Mouse (Mus musculus) adrenal gland, postnatal 4 days (tissue): ENCODE results near the gene Pkm. TPM values are rescaled to one million over a fixed set of nuclear protein-coding genes. Genes with fewer than 3 reads are reported as not detected.

Source experiments
- DNase-seq, 2 experiments: peaks; one replicate each; pipeline ENCODE4 v3.0.0; 2021 to 2022; ENCODE audit warnings: low spot score in 2 of 2, mixed read lengths in 2 of 2
- total RNA-seq, 2 experiments: library from RNA; stranded (reverse); gene quantifications; 2 replicates each; pipeline ENCODE4 v1.2.3; 2021

Pkm gene
- total RNA-seq, 2 experiments from 2014 or later: 351 to 370 TPM

DNA sequence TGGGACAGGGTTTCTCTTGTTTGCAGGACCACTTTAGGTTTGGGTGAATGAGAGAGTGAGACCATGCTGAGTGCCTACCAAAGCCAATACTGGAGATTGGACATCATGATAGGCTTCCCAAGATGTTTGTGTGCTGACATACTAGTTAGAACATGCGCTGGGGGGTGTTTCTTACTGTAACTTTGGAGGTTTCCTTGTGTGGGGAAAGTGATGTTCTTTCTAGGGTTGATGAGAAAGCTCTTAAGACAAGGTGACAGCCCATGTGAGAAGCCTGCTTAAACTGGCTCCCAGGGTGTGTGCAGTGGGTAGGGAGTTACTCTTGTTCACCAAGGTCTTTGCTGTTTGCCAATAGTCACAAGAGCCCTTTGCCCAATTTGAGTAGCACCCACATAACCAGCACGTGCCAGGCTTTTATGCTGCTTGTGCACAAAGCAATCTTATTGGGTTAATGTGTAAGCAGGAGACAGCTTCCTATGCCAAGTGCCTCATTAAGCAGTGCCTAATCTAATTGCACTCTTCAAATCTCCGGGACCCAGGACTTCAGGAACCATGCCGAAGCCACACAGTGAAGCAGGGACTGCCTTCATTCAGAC, 8.6 kb downstream of the Pkm start:
- no peak for DNase-seq

DNA sequence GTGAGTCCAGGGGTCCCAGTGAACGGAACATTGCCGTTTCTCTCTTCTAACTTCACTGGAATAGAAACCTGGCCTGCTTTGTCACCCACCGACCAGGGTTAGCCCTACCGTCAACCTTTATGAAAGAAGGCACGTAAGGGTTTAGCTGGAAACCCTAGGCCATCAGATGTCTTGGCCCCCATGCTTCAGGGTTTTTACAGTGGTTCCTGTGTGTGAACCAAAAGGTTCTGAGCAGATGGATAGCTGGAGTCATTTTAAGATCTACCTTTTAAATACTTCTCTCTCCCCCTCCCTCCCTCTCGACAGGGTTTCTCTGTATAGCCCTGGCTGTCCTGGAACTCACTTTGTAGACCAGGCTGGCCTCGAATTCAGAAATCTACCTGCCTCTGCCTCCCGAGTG, 9.8 kb downstream of the Pkm start:
- no peak for DNase-seq

DNA sequence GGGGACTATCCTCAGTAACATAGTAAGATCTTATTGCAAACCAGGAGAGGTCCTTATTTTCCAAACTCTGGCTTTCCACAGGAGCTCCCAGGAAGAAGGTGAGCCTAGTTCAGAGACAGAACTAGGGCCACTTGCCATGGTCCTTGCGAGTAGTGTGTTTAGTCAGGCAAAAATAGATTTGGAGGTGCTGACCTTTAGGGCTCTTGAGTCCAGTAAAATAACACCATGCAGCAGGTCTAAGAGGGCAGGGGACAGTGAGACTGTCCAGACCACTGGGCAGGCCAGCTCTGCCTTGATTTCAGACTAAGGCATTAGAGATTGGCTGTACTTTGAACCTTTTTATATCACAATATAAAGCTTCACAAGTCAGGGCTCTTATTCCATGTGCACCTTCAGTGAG, 10.6 kb downstream of the Pkm start:
- DNase-seq: no peak

DNA sequence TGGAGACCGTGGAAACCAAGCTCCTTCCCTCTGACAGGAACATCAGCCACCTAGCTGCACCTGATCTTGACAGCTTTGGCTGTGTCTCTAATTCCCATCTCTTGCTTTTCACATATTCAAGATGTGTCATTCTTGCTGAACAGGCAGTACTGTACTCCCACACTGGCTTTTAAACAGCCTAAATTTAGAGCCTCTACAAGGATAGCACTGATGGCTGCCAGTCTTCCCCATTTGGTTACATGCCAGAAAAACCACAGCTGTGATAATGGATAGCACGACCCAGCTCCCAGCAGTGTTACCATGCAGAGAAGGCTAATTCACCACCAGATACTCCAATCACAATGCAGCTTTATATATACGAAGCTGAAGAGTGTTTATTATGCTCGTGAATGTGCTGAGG, 11.1 kb downstream of the Pkm start:
- DNase-seq: no peak

DNA sequence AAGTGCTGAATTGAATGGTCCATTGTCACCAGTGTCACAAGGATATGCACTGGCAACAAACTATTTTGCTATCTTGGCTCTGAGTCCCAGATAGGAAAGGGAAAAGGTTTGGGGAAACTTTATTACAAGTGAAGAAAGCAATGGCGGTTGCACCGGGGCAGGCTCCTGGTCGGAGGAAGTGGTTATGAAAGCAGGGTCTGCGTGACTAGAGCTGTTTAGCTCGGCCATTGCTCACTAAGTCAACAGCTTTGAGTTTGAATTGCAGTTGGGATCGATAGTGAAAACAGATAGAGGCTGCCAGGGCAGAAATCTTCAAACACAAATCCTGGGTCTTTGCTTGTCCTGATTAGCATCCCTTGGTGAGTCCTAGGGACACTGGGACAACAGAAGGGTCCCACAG, 11.7 kb downstream of the Pkm start:
- no peak for DNase-seq

DNA sequence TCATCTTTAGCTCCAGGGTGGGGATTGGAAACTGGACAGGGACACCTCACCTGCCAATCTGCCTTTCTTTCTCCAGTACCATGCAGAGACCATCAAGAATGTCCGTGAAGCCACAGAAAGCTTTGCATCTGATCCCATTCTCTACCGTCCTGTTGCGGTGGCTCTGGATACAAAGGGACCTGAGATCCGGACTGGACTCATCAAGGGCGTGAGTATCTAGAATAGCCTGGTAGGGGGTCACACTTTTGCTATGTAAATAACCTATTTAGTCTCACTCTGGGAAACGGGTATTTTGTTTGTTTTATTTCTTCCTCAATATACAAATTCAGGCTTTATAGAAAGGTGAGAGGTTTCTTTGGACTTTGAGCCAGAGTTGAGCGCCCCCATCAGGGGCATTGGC, 12.3 kb downstream of the Pkm start:
- DNase-seq: no peak

DNA sequence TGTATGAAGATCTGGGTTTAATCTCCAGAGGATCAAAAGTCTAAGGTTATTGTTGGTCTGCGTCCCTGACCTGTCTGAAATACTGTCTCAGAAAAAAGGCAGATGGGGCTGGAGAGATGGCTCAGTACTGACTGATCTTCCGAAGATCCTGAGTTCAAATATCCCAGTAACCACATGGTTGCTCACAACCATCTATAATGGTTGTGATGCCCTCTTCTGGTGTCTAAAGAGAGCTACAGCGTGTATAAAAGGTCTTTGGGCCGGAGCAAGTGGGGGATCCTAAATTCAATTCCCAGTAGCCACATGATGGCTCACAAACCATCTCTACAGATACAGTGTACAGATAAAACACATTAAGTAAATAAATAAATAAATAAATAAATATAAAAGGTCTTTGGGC, 13.0 kb downstream of the Pkm start:
- no peak for DNase-seq

DNA sequence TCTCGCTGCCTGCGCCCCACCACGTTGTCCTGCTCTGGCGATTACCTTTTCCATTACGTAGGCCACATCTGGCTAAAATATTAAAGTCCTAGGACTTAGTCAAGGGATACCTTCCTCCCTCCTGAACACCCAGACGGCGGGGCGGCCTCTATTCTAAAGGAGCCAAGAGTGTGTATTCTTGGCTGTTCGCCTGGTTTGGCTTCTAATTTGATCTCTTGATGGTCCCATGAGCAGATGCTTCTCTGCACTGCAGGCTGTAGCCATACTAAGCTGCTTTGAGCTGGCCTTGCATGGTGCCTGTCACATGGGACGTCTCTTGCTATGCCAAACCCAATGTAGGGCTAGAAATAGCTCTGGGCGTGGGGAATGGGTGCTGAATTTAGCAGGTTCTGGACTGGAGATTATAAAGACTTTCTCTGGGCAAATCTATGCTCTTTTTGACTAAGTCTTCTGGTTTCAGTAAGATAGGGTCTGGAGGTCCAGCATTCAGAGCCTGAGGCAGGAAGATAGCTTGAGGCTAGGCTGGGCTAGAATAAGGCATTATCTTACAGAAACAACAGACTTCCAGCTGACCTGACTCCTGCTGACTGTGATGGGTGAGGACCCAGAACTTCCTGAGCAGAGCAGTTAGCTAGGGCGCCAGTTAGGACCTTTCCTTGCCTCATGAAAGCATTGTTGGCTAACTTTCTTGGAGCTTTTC, 16.2 kb downstream of the Pkm start:
- no peak for DNase-seq

DNA sequence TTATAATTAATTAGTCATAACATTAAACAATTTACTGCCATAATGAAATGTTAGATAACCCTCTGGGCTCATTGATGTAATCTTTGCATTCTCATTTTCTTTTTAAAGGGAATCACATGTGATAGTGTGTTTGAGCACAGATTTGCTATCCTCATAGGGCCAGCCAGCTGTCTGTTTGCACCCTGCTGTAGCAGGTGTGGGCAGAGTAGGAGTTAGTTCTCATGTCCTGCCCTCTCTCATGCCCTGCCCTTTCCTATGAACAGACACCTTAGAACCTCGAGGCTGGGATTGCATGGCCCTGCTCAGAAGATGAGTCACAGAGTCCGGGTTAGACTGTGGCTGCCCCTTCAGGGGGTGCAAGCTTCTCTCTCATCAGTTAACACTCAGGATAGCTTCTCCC, 17.3 kb downstream of the Pkm start:
- no peak for DNase-seq

DNA sequence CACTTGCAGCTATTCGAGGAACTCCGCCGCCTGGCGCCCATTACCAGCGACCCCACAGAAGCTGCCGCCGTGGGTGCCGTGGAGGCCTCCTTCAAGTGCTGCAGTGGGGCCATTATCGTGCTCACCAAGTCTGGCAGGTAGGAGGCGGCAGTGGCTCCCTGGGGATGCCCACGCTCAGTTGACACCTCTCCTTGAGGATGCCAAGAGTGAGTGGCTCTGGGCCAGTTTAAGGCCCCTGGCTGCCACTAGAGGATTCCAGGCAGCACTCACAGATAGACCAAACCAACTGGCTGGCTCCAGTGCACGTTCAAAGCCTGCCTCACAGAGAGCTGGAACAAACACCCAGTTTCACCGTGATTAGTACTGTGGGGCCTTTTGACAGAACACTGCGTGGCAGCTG, 19.4 kb downstream of the Pkm start:
- DNase-seq: no peak

DNA sequence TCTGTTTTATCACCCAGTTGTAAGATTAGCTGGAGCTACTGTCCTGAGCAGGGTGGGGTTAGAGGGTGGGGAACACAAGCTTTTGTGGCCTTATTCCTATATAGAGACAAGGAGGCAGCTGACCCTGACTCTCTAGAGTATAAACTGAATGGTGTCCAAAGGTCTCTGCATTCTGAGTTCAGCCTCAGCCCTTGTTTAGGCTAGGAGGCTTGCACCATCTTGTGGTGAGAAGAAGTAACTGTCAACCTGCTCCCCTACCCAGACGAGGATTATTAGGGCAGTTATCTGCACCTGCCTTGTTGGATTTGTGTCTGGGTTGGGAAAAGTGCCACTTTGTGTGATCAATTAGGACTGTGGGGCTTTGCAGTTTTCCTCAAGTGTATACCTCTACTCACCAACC, 22.1 kb downstream of the Pkm start:
- no peak for DNase-seq

DNA sequence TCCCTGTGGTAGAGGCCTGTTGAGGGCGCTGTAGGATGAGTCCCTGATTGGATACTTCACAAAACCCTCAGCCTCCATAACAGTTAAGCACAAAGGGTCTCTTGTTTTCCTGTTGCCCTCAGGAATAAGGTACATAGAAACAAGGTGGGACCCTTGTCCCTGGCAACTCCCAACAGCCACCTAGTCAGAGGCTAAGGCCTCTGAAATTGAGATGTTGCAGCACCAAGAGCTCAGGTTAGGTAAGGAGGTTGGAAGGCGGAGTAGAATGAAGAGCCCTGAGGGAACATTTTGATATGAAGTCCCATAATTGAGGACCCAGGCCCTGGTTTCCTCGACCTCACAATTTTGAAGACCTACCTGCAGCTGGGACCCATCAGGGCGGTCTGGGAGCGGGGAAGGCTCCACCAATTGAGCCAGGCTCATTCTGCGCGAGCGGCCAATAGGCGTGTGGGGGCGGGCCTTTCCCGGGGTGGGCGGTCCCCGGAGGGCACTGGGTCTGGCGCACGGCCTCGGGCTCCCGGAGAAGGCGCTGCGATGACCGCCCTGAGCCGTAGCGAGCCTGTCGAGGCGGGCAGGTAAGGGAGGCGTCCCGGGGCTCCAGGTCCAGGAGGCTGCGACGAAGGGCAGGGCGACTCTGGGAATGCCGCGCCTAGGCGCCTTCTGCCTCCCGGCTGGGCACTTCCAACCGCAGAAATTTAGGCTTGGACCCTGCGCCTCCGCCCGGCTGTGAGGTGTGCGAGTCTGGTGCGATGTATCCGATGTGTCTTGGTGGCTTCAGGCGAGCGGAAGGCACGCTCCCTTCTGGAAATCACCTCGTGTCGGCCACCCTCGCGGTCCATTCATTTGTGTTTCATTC, 23.7 kb downstream of the Pkm start, which contains the start of gene Gramd2:
TSS of gene Gramd2 (plus strand) at position 467 of the 856 bp plus-strand sequence.
- peak; percentile 48 to 60 for DNase-seq

DNA sequence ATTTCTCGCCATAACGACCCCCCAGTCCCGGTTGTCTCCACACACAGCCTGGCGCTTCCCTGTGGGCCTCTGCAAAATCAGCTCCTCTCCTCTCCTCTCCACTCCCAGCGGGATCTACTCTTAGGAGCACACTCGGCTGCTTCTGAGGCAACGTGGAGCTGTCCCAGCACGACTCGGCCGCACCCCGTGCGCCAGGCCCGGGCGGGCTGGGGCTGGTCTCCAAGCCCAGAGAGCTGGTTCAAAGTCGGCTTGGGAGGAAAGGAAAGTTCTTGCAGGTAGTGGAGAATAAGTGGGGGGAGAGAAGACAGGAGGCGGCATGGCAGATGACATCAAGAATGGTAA, 24.3 kb downstream of the Pkm start:
- DNase-seq: no peak

DNA sequence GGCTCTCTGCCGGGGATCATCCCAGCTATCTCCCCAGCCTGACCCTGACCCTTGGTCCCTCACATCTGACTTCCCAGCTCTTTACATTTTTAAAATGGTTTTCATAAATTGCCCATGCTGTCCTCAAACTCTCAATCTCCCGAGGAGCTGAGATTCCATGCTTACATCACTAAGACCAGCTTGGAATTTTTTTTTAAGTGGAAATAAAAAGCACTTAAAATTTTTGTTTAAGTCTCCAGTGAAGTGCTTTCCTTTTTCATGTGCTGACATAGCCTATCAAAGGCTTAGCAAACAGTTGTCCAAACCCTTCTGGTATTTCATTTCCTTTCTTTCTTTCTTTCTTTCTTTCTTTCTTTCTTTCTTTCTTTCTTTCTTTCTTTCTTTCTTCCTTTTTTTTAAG, 27.9 kb downstream of the Pkm start:
- DNase-seq: no peak

DNA sequence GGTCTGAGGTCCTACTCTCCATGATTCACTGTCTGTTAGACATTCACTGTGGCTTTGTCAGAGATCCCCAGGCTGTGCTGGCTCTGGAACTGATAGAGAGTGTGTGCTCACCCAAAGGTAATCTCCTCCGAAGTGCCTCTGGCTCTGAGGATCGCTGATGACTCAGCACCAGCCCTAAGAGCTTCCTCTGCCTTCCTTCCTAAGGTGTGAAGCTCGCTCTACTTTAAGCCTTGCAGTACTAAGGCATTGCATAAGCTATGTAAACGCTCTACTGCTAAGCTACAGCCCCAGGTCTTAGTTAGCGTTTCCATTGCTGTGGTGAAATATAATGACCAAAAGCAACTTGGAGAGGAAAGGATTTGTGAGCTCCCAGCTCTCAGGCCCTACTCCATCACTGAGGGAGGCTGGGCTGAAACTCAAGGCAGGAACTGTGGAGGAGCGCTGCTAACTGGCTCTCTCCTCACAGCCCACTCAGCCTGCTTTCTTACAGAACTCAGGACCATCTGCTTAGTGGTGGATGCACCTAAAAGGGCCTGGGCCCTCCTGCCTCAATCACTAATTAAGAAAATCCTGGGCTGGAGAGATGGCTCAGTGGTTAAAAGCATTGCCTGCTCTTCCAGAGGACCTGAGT, 31.4 kb downstream of the Pkm start:
- no peak for DNase-seq

DNA sequence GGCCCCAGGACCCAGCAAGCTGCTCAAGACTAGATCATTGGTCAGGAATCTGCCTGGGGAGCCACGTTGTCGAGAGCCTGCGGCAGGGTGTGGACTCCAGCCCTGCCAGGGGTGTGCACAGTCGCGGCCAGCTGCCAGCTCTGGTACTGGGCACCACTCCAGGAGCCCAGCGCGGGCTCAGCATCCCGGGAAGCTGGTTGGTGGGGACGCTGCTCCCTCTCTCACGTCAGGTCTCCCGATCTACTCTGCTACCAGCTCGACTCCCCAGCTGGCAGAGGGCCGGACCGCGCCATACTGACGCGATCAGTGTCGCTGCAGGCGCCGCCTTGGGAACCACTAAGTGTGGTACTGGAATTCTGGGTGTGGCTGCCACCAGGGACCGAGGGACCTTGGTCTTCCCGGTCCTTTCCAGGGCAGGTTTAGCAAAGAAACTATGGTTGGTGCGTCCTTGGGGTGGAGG, 35.5 kb downstream of the Pkm start:
- peak; percentile 37 to 52 for DNase-seq

DNA sequence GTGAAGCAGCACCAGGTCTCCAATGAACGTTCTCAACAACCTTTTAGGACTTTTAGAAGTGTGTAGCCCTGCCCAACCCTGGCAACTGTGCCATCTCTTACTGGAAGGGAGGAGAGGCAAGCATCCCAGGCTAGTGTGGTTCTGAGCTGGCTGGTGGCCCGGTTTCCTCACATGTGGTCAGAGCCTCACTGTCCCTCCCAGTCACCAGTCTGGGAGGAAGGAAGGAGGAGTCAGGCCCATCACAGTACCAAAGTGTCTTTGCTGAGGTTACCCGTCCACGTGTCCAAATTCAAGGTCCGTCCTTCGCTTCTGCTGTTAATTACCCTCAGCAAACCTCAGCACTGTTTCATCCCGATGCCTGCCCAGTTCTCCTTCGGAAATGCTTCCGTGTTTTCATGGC, 36.0 kb downstream of the Pkm start:
- no peak for DNase-seq

DNA sequence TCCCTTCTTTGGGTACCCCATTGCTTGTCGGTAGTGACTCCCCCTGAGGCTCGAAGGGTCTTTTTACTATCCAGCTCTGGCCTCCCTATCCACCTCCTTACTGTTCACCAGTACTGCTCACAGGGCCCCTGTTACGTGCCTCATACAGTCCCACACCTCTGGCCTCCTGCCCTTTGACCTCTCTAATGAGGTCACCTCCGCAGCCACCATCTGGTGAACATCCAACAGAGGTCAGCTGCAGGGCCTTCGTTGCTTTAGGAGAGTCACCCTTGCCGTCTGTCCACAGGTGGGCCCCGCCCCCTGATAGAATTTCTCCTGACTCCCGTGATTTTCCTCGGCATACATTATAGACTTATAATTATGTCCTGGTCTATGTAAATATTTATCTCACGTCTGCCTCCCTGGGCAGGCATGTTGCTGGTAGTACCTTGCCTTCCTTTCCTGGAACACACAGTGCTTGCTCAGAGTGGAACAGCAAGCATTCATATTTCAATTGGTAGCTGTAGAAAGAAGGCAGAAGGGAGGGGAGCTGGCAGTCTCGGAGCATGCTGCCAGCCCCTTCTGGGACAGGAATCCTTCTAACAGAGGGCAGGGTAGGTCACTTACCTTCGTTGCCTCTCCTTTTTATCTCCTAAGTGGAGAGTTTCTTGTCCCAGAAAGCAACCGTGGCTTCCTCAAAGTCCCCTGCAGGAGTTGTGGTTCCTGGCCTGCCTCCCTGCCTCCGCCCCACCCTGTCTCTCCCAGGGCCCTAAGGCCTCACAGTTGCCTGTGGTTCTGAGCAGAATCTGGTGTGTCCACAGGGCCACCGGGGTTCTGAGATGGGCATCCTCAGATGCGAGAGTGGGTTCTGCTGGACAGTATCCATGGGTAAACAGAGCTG, 38.6 kb downstream of the Pkm start:
- no peak for DNase-seq

DNA sequence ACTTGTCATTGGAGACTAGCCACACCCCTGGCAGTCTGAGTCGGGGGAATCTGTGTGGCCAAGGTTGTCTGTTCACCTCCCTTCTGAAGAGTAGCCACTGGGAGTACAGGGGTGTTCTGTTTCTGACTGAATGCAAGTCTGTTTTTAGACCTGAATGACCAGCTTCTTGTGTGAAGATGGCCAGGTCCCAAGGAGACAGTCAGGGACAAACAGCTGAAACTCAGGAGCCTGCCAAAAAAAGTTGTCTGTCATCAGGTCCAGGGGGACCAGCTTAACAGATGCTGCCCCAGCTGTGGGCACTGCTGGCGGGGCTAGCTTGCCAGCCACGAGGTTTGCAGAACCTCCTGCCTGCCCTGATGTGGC, 39.3 kb downstream of the Pkm start:
- DNase-seq: no peak

DNA sequence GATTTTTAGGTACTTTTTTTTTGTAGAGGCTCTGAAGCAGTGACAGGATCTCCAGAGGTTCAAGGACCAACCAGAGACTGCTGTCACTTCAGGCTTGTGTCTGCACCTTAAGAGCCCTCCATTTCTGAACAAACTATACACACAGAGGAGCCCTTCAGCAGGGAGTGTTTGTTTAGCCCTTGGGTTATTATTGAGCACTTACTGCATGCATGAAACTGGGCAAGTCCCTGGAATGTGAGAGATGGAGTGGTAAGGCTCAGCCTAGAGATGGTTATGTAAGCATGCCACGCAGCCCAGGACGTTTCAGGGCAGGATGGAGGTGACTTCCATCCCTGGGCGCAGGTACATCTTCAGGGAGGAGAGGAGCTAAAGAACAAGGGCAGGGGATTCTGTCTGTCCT, 40.2 kb downstream of the Pkm start:
- DNase-seq: no peak

DNA sequence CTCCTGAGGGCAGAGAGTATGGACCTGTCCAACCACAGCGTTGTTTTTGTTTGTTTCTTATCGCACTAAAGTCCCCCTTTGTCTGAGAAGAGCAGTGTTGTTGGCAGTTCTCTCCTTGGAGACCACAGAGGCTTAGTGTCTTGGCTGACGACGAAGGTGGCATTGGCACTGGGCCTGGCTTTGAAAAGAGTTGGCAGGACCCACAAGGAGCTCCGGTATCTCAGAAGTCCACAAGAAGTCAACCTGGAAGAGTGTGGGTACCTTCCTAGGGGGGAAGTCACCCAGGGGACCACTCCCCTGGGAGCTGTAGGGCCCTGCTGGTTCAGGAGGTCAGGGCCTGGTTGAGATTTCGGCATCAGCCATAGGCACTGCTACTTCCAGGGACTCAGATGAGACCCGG, 44.9 kb downstream of the Pkm start:
- no peak for DNase-seq
